Mouse (Mus musculus) embryonic fibroblast, embryonic 13.5 days (primary cell): Measurements from ENCODE around the gene Irs1.

Source experiments
- CTCF ChIP-seq: IDR thresholded peaks from 2 replicates; pipeline ENCODE4 v1.5.1; 2011; ENCODE audit warnings: mild to moderate bottlenecking, control low read depth, low read length, moderate library complexity, borderline replicate concordance; ENCODE audit not compliant: insufficient read depth
- POLR2A ChIP-seq: IDR thresholded peaks from 2 replicates; pipeline ENCODE4 v1.6.1; 2011; ENCODE audit warnings: low read depth, mild to moderate bottlenecking, control low read depth, low read length, moderate library complexity

- TF ChIP-seq CTCF: no peak
- TF ChIP-seq POLR2A: peak; percentile 9; the same call in 1 of the 2 replicates
Measured at GRCm38 (mm10) chr1:82289990-82290681, 1.1 kb downstream of the Irs1 start.
